Mouse (Mus musculus): Measurements from ENCODE around the gene Hsd17b13. TPM values are rescaled to one million over a fixed set of nuclear protein-coding genes. Genes with fewer than 3 reads are reported as not detected.
"Not testable (repeated sequence)": the region's sequence is repeated elsewhere in the genome, so short reads cannot be mapped to it uniquely, and the experiment has no call there.

Gene Hsd17b13
- polyA plus RNA-seq, 1 experiment from 2014 or later: 36.9 TPM

GRCm38 (mm10) chr5:103962935-103963429 lies 14.2 kb downstream of the Hsd17b13 start:
- WGBS: 62% methylated on average over 1 of the region's 1 CpGs
- no peak overlapping the region for H3K4me3 ChIP-seq (ENCODE audit: low read length)
- no peak for ATAC-seq
- H3K4me2 ChIP-seq (ENCODE audit: low read depth, low read length): no peak overlapping the region
- no peaks in the 10 kb centered on the region for H3K36me3 ChIP-seq (ENCODE audit: control insufficient read depth, insufficient read depth, low read length)
- H3K27ac ChIP-seq (ENCODE audit: low read length): no peak overlapping the region
- no peak overlapping the region for H3K9ac ChIP-seq (ENCODE audit: low read depth, low read length)
- H3K9me3 ChIP-seq (ENCODE audit: control insufficient read depth, low read length): no peaks in the 10 kb centered on the region
- H3K27me3 ChIP-seq (replicated peaks; ENCODE audit: control insufficient read depth, insufficient read depth, low read length): peaks cover 3% of the 10 kb centered on the region; the same call in 1 of the 2 replicates
- no peaks in the 10 kb centered on the region for H3K4me1 ChIP-seq (ENCODE audit: control insufficient read depth, insufficient read depth, low read length)

- Histone ChIP-seq H3K4me3 (ENCODE audit: low read length) (no peak overlapping the region), H3K4me1 (ENCODE audit: control insufficient read depth, insufficient read depth, low read length) (no peaks in the 10 kb centered on the region), H3K27ac (ENCODE audit: low read length) (no peak overlapping the region), H3K36me3 (ENCODE audit: control insufficient read depth, insufficient read depth, low read length) (no peaks in the 10 kb centered on the region), H3K9me3 (ENCODE audit: control insufficient read depth, low read length) (no peaks in the 10 kb centered on the region), H3K4me2 (ENCODE audit: low read depth, low read length) (no peak overlapping the region), H3K9ac (ENCODE audit: low read depth, low read length) (no peak overlapping the region), H3K27me3 (replicated peaks; ENCODE audit: control insufficient read depth, insufficient read depth, low read length) (no peaks in the 10 kb centered on the region; the same call in 1 of the 2 replicates)
- no peak for ATAC-seq
- 69% methylated on average over 5 of the region's 5 CpGs for WGBS
These were observed 22.6 kb downstream of the Hsd17b13 start for GRCm38 (mm10) chr5:103954638-103955037.

- no peaks in the 10 kb centered on the region for H3K36me3 ChIP-seq (ENCODE audit: control insufficient read depth, insufficient read depth, low read length)
- ATAC-seq: no peak
- WGBS: 83% methylated on average over 10 of the region's 10 CpGs
These were observed 23.8 kb downstream of the Hsd17b13 start for GRCm38 (mm10) chr5:103953135-103954083.

GRCm38 (mm10) chr5:103950138-103950537 lies 27.1 kb downstream of the Hsd17b13 start:
- not testable (repeated sequence) for H3K27ac ChIP-seq (ENCODE audit: low read length); ATAC-seq; H3K4me1 ChIP-seq (ENCODE audit: control insufficient read depth, insufficient read depth, low read length); H3K4me3 ChIP-seq (ENCODE audit: low read length); H3K4me2 ChIP-seq (ENCODE audit: low read depth, low read length); H3K27me3 ChIP-seq (replicated peaks; ENCODE audit: control insufficient read depth, insufficient read depth, low read length); H3K9ac ChIP-seq (ENCODE audit: low read depth, low read length); H3K36me3 ChIP-seq (ENCODE audit: control insufficient read depth, insufficient read depth, low read length); H3K9me3 ChIP-seq (ENCODE audit: control insufficient read depth, low read length)
- 92% methylated on average over 15 of the region's 15 CpGs for WGBS

More at GRCm38 (mm10) chr5:103953135-103954083, 23.8 kb downstream of the Hsd17b13 start:
- Histone ChIP-seq H3K4me1 (ENCODE audit: control insufficient read depth, insufficient read depth, low read length) (no peaks in the 10 kb centered on the region), H3K9ac (ENCODE audit: low read depth, low read length) (no peak overlapping the region), H3K4me2 (ENCODE audit: low read depth, low read length) (no peak overlapping the region), H3K4me3 (ENCODE audit: low read length) (no peak overlapping the region), H3K9me3 (ENCODE audit: control insufficient read depth, low read length) (no peaks in the 10 kb centered on the region), H3K27me3 (replicated peaks; ENCODE audit: control insufficient read depth, insufficient read depth, low read length) (no peaks in the 10 kb centered on the region; the same call in 1 of the 2 replicates), H3K27ac (ENCODE audit: low read length) (no peak overlapping the region)

GRCm38 (mm10) chr5:103943183-103943582 lies 34.0 kb downstream of the Hsd17b13 start:
- no peak overlapping the region for H3K27ac ChIP-seq (ENCODE audit: low read length)
- H3K9ac ChIP-seq (ENCODE audit: low read depth, low read length): no peak overlapping the region
- H3K4me1 ChIP-seq (ENCODE audit: control insufficient read depth, insufficient read depth, low read length): peaks cover 3% of the 10 kb centered on the region; the same call in 1 of the 2 replicates
- H3K27me3 ChIP-seq (replicated peaks; ENCODE audit: control insufficient read depth, insufficient read depth, low read length): peaks cover 6% of the 10 kb centered on the region; the same call in 1 of the 2 replicates
- H3K4me2 ChIP-seq (ENCODE audit: low read depth, low read length): no peak overlapping the region
- ATAC-seq: no peak
- WGBS: 37% methylated on average over 6 of the region's 6 CpGs
- no peak overlapping the region for H3K4me3 ChIP-seq (ENCODE audit: low read length)
- no peaks in the 10 kb centered on the region for H3K9me3 ChIP-seq (ENCODE audit: control insufficient read depth, low read length)
- no peaks in the 10 kb centered on the region for H3K36me3 ChIP-seq (ENCODE audit: control insufficient read depth, insufficient read depth, low read length)

GRCm38 (mm10) chr5:103939856-103940255 lies 37.4 kb downstream of the Hsd17b13 start:
- Histone ChIP-seq H3K9ac (ENCODE audit: low read depth, low read length) (no peak overlapping the region), H3K36me3 (ENCODE audit: control insufficient read depth, insufficient read depth, low read length) (no peaks in the 10 kb centered on the region), H3K9me3 (ENCODE audit: control insufficient read depth, low read length) (no peaks in the 10 kb centered on the region), H3K4me2 (ENCODE audit: low read depth, low read length) (no peak overlapping the region), H3K27ac (ENCODE audit: low read length) (no peak overlapping the region), H3K27me3 (replicated peaks; ENCODE audit: control insufficient read depth, insufficient read depth, low read length) (peaks cover 6% of the 10 kb centered on the region; the same call in 1 of the 2 replicates), H3K4me3 (ENCODE audit: low read length) (no peak overlapping the region), H3K4me1 (ENCODE audit: control insufficient read depth, insufficient read depth, low read length) (peaks cover 3% of the 10 kb centered on the region; the same call in 1 of the 2 replicates)
- 68% methylated on average over 1 of the region's 1 CpGs for WGBS
- ATAC-seq: no peak

- ATAC-seq: no peak
- H3K27me3 ChIP-seq (replicated peaks; ENCODE audit: control insufficient read depth, insufficient read depth, low read length): peaks cover 3% of the 10 kb centered on the region; the same call in 1 of the 2 replicates
- no peak overlapping the region for H3K4me3 ChIP-seq (ENCODE audit: low read length)
- no peaks in the 10 kb centered on the region for H3K9me3 ChIP-seq (ENCODE audit: control insufficient read depth, low read length)
- WGBS: 59% methylated on average over 7 of the region's 7 CpGs
- no peak overlapping the region for H3K27ac ChIP-seq (ENCODE audit: low read length)
- no peak overlapping the region for H3K4me2 ChIP-seq (ENCODE audit: low read depth, low read length)
- no peaks in the 10 kb centered on the region for H3K36me3 ChIP-seq (ENCODE audit: control insufficient read depth, insufficient read depth, low read length)
- H3K4me1 ChIP-seq (ENCODE audit: control insufficient read depth, insufficient read depth, low read length): peaks cover 3% of the 10 kb centered on the region; the same call in 1 of the 2 replicates
- H3K9ac ChIP-seq (ENCODE audit: low read depth, low read length): no peak overlapping the region
These were observed 37.9 kb downstream of the Hsd17b13 start for GRCm38 (mm10) chr5:103939350-103939652.

- H3K4me2 ChIP-seq (ENCODE audit: low read depth, low read length): no peak overlapping the region
- WGBS: 41% methylated on average over 11 of the region's 11 CpGs
- no peak overlapping the region for H3K4me3 ChIP-seq (ENCODE audit: low read length)
- H3K27ac ChIP-seq (ENCODE audit: low read length): no peak overlapping the region
- peaks cover 3% of the 10 kb centered on the region; the same call in 1 of the 2 replicates for H3K27me3 ChIP-seq (replicated peaks; ENCODE audit: control insufficient read depth, insufficient read depth, low read length)
- H3K36me3 ChIP-seq (ENCODE audit: control insufficient read depth, insufficient read depth, low read length): no peaks in the 10 kb centered on the region
- no peaks in the 10 kb centered on the region for H3K9me3 ChIP-seq (ENCODE audit: control insufficient read depth, low read length)
- H3K9ac ChIP-seq (ENCODE audit: low read depth, low read length): no peak overlapping the region
- no peak; the same call in 1 of the 2 replicates for ATAC-seq
- peaks cover 3% of the 10 kb centered on the region; the same call in 1 of the 2 replicates for H3K4me1 ChIP-seq (ENCODE audit: control insufficient read depth, insufficient read depth, low read length)
These were observed 38.5 kb downstream of the Hsd17b13 start for GRCm38 (mm10) chr5:103938547-103939349.
